Mouse (Mus musculus): ENCODE results near the gene Cdk12. TPM values are rescaled to one million over a fixed set of nuclear protein-coding genes. Genes with fewer than 3 reads are reported as not detected.
A peak's percentile ranks its signal among the peaks of the same experiment; 100 is the strongest.

Gene Cdk12
- polyA plus RNA-seq, 1 experiment from 2014 or later = 5.8 TPM

DNA sequence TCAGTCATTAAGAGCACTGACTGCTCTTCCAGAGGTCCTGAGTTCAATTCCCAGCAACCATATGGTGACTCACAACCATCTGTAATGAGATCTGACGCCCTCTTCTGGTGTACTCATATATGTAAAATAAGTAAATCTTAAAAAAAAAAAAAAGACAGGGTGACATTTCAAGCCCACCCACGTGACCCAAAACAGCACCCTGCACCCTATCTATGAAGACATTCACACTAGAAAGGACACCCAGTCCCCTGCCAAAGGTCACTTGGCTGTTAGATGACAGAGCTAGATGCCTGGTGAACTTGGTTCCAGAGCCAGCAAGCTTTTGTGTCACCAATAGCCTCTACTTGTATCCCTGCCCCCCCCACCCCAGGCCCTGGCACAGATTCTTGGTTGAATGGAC, 90.2 kb downstream of the Cdk12 start:
- H3K27ac ChIP-seq (replicated peaks) = no peak overlapping the region
- H3K9ac ChIP-seq = no peak overlapping the region; the same call in 1 of the 2 replicates
- H3K9me3 ChIP-seq = no peaks in the 10 kb centered on the region
- ATAC-seq (ENCODE audit: extremely low read depth, insufficient number of reproducible peaks, low FRiP score, low TSS enrichment) = no peak
- H3K27me3 ChIP-seq (replicated peaks) = peaks cover 81% of the 10 kb centered on the region
- 27% methylated on average over 2 of the region's 2 CpGs for WGBS
- H3K4me2 ChIP-seq = no peak overlapping the region
- peaks cover 34% of the 10 kb centered on the region for H3K4me1 ChIP-seq
- no peak overlapping the region for H3K4me3 ChIP-seq
- no peaks in the 10 kb centered on the region for H3K36me3 ChIP-seq

DNA sequence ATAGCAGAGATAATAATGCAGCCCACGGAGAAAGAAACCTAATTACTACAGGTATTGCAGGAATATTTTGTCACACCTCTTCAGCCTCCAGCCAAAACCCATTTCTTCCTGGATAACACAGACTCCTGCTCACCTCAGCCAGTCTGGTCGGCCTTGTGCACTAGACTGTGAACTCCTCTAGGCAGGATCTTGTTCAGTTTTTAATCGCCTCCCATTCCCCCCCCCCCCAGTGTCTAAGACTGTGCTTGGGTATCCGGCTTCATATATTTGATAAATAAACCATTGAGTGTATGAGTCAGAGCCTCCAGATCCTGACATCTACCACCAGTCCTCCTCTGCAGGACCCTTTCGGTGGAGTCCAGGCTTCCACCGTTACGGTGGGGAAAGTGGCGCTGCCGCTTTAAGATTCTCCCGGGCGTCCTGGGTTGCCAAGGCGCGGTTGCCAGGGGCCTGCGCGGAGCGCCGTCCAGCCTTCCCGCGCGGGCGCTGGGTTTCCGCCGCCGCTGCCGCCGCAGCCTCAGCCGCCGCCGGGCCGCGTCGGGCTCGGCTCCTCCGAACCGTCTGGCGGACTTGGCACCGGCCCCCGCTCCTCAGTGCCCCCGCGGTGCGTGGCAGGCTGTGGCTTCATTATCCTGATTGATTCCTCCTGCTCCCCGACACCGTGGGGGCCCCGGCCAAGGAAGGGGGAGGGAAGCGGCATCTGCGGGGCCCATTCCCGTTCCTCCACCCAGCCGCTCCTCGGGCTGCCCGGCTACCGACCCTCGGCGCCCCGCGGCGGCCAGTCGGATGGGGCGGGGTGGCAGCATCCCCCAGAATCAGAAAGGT, 91.5 kb downstream of the Cdk12 start:
- peak overlapping the region; percentile 64 for H3K4me3 ChIP-seq
- peaks cover 46% of the 10 kb centered on the region for H3K4me1 ChIP-seq
- H3K27ac ChIP-seq (replicated peaks) = no peak overlapping the region
- peak; percentile 27; the same call in 1 of the 2 replicates for ATAC-seq (ENCODE audit: extremely low read depth, insufficient number of reproducible peaks, low FRiP score, low TSS enrichment)
- no peaks in the 10 kb centered on the region for H3K36me3 ChIP-seq
- H3K9me3 ChIP-seq = no peaks in the 10 kb centered on the region
- 2% methylated on average over 58 of the region's 58 CpGs for WGBS
- peak overlapping the region; percentile 94 for H3K4me2 ChIP-seq
- H3K27me3 ChIP-seq (replicated peaks) = peaks cover 74% of the 10 kb centered on the region
- peak overlapping the region; percentile 84 for H3K9ac ChIP-seq

DNA sequence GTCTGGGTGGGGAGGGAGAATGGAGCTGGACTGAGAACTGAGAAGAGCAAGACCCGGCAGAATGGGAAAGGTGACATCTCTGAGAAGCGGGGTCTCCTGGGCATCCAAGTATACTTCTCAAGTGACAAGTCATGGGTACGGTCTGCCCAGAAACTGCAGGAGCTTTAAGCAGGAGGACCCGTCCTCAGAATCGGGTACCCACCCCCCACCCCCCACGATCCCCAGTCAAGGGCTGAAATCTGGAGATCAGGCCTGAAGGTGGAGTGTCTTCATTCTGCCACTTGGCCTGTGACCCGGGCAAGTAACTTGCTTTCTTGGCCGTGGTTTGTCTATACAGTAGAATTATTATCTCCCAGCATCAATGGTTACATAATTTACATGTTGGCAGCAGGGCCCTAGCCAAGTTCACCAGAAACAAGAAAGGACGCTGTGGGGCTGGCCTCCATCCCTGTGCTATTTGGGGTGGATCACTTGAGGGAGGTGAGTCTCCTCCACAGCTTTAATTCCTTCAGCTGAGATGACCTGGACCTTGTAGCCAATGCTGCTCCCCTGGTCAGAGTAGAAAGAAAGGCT, 92.2 kb downstream of the Cdk12 start:
- H3K9ac ChIP-seq = peak overlapping the region; percentile 84
- peaks cover 73% of the 10 kb centered on the region for H3K27me3 ChIP-seq (replicated peaks)
- no peak for ATAC-seq (ENCODE audit: extremely low read depth, insufficient number of reproducible peaks, low FRiP score, low TSS enrichment)
- no peak overlapping the region for H3K27ac ChIP-seq (replicated peaks)
- peak overlapping the region; percentile 64 for H3K4me3 ChIP-seq
- H3K4me2 ChIP-seq = peak overlapping the region; percentile 94
- H3K36me3 ChIP-seq = no peaks in the 10 kb centered on the region
- 7% methylated on average over 9 of the region's 9 CpGs for WGBS
- H3K4me1 ChIP-seq = peaks cover 46% of the 10 kb centered on the region
- H3K9me3 ChIP-seq = no peaks in the 10 kb centered on the region

DNA sequence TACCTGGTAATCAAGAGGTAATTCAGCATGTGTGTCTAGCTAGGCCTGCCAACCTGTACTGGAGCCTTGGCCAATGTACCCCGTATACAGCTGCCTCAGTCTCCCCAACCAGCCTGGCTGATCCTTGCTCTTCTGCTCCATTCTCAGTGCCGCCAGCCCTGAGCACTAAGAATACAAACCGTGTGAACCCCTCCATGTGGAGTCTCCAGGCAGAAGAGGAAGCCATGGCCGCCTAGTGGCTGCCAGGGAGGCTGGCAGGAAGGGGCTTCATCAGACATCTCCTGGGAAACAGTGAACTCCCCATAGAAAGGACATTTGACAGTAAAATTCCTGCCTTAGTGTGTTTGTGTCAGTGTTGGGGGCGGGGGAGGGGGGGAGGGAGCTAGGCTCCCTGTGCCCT, 93.4 kb downstream of the Cdk12 start:
- Histone ChIP-seq H3K4me3 (no peak overlapping the region), H3K27ac (replicated peaks) (no peak overlapping the region), H3K4me1 (peaks cover 46% of the 10 kb centered on the region), H3K27me3 (replicated peaks) (peaks cover 62% of the 10 kb centered on the region), H3K9me3 (no peaks in the 10 kb centered on the region), H3K9ac (no peak overlapping the region), H3K36me3 (no peaks in the 10 kb centered on the region), H3K4me2 (no peak overlapping the region)
- 14% methylated on average over 5 of the region's 5 CpGs for WGBS
- ATAC-seq (ENCODE audit: extremely low read depth, insufficient number of reproducible peaks, low FRiP score, low TSS enrichment) = no peak

DNA sequence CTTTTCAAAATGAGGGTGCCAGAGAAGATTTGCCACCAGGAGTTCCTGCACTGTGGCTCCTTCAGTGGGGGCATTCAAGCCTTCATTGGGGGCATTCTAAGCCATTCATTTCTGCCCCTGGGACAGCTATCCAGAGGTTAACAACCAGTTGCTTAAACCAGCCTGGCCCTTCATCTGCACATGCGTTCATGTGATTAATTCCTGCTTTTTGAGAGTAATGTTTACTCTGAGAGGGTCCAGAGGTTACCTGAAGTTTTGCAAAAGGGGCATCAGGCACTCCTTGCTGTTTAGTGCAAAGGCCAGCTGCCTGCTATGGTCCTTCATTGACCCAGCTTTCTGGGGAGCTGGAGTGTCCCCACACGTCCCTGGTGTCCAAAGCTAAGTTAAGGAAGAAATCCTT, 94.1 kb downstream of the Cdk12 start:
- Histone ChIP-seq H3K36me3 (no peaks in the 10 kb centered on the region), H3K27me3 (replicated peaks) (peaks cover 60% of the 10 kb centered on the region), H3K4me2 (no peak overlapping the region), H3K27ac (replicated peaks) (no peak overlapping the region), H3K9me3 (no peaks in the 10 kb centered on the region), H3K4me3 (no peak overlapping the region), H3K4me1 (peaks cover 46% of the 10 kb centered on the region), H3K9ac (no peak overlapping the region)
- 68% methylated on average over 2 of the region's 2 CpGs for WGBS
- no peak for ATAC-seq (ENCODE audit: extremely low read depth, insufficient number of reproducible peaks, low FRiP score, low TSS enrichment)

DNA sequence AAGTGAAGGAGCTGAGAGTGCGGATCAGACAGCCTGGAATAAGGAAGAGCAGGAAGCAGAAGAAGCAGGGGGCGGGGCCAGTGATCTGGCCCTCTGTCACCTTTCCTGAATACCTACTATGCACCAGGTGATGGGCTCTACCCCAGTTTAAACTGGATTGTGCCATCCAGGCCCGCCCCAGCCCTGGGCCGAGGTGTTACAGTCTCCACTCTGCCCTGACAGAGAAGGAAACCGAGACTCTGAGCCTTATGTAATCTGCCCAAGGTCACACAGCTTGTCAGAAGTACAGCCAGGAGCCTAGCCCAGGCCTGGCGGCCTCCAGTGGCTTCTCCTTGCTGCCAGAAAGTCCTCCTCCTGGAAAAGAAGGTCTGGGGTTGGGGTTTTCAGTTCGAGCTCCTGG, 94.9 kb downstream of the Cdk12 start:
- ATAC-seq (ENCODE audit: extremely low read depth, insufficient number of reproducible peaks, low FRiP score, low TSS enrichment) = no peak
- H3K27ac ChIP-seq (replicated peaks) = no peak overlapping the region
- H3K4me3 ChIP-seq = no peak overlapping the region
- no peak overlapping the region for H3K4me2 ChIP-seq
- H3K4me1 ChIP-seq = peaks cover 46% of the 10 kb centered on the region
- H3K27me3 ChIP-seq (replicated peaks) = peaks cover 62% of the 10 kb centered on the region
- no peaks in the 10 kb centered on the region for H3K36me3 ChIP-seq
- WGBS = 35% methylated on average over 7 of the region's 7 CpGs
- peak overlapping the region; percentile 64; the same call in 1 of the 2 replicates for H3K9ac ChIP-seq
- no peaks in the 10 kb centered on the region for H3K9me3 ChIP-seq

DNA sequence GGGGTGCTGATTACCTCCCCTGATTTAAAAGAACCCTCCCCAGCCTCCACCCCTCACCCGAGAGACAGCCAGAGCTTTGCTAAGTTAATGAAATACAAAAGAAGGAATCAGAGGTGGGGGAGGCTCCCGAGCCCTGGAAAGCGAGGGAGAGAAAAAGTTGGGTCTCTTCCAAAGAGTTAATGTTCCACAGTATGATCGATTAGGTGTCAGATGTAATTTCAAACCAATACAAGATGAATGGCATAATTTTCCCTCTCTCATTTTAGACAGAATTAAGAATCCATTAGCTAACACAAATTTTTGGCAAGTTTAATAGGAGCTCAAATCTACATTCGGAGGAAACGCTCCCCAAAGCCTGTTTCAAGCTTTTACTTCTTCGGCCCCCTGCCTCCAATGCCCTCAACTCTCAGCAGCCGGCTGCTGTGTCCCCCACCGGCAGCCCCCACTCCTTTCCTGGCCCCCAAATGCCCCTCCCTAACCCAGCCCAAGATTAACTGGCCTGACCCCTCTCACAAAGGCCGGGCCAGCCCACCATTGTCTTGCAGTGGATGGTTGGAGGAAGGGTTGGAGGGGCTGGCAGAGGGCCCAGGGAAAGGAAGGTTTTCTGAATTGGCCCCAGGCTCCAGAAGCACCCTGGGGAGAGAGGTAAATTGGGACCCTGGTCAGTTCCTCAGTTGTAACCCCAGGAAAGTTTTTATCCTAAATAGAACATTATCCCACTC, 95.8 kb downstream of the Cdk12 start:
- WGBS = 26% methylated on average over 10 of the region's 10 CpGs
- Histone ChIP-seq H3K4me1 (peaks cover 46% of the 10 kb centered on the region), H3K27ac (replicated peaks) (no peak overlapping the region), H3K9ac (0 out of 2 replicates have a peak overlapping the region, but pooled peaks have one; percentile 64), H3K9me3 (no peaks in the 10 kb centered on the region), H3K36me3 (no peaks in the 10 kb centered on the region), H3K27me3 (replicated peaks) (peaks cover 64% of the 10 kb centered on the region), H3K4me2 (peak overlapping the region; percentile 2; the same call in 1 of the 2 replicates), H3K4me3 (no peak overlapping the region)
- ATAC-seq (ENCODE audit: extremely low read depth, insufficient number of reproducible peaks, low FRiP score, low TSS enrichment) = no peak

DNA sequence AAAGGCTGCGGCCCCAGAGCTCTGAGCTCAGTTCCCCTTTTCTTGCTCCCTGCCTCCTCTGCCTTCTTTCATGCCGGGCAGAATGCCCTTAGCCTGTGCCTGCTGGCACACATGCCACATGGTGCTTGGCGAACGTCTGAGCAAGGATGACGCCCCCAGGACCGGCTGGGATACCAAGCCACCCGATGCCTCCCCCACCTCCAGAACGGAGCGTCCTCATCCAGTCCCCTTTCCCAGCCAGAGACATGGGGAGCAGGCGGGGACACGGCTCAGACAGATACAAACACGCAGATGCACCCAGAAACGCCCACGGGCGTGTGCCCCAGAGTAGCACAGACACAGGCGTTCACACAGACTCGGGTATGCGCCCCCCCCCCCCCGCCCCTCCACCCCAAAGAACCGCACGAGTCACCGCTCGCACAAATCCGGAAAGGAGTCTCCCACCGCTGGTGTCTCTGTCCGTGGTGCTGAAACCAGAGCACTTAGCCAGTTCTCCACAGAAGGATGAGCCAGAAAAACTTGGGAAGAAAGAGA, 111.0 kb downstream of the Cdk12 start:
- H3K27me3 ChIP-seq (replicated peaks) = peaks cover 98% of the 10 kb centered on the region
- 2% methylated on average over 26 of the region's 26 CpGs for WGBS

DNA sequence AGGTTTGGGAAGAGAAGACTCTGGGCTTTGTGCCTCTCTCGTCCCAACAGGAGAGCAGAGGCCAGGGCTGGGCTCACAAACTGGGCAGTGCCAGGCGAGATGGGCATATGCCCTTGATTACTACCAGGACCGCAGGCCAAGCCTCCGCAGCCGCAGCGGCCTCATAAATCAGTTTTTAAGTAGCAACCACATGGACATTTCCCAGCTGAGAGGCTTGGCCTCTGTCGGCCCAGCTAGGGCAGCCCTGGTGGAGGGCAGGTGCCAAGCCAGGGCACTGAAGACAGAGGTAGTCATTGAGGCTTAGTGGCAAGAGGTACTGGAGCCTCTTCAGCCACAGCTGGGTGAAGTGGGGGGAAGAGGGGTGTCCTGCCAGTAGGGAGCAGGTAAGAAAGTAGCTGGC, 114.6 kb downstream of the Cdk12 start:
- H3K27ac ChIP-seq (replicated peaks) = no peak overlapping the region

More for the DNA sequence above, 111.0 kb downstream of the Cdk12 start:
- no peaks in the 10 kb centered on the region for H3K4me1 ChIP-seq
- peak overlapping the region; percentile 16; the same call in 1 of the 2 replicates for H3K4me3 ChIP-seq
- no peak overlapping the region for H3K27ac ChIP-seq (replicated peaks)
- no peak overlapping the region for H3K9ac ChIP-seq
- no peaks in the 10 kb centered on the region for H3K36me3 ChIP-seq
- no peaks in the 10 kb centered on the region for H3K9me3 ChIP-seq
- peak overlapping the region; percentile 31; the same call in 1 of the 2 replicates for H3K4me2 ChIP-seq
- ATAC-seq (ENCODE audit: extremely low read depth, insufficient number of reproducible peaks, low FRiP score, low TSS enrichment) = no peak

DNA sequence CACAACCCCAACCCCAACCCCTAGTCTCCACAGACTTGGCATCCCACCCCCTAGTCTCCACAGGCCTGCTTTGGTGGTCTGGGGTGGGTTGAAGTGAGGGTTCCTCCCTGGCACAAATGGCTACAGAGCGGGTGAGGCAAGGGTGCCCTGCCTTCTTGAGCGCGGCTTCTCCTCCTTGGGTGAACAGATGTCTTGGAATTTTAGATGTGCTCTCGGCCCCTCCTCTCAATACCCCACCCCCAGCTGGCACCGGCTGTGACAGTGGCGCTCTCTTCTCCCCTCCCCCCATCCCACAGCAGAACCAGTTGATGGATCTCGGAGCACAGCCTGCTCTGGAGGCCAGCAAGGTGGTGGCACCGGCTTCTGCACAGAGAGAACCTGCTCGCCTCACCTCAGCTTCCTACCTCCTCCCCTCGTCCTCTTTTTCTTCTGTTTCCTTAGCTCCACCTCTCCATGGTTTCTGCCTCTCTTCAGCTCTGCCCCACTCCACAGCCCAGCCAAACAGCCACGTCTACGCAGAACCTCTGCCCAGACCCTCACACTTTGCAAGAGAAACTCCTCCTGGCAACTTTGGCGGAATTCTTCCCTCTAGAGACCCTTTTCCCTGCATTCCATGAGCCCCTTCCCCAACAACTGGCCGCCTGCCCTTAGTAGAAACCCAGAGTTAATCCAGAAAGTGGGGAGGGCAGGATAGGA, 115.7 kb downstream of the Cdk12 start:
- no peak for ATAC-seq (ENCODE audit: extremely low read depth, insufficient number of reproducible peaks, low FRiP score, low TSS enrichment)
- Histone ChIP-seq H3K9me3 (no peaks in the 10 kb centered on the region), H3K27me3 (replicated peaks) (peaks cover 100% of the 10 kb centered on the region), H3K9ac (no peak overlapping the region), H3K27ac (replicated peaks) (no peak overlapping the region), H3K36me3 (no peaks in the 10 kb centered on the region), H3K4me2 (no peak overlapping the region), H3K4me1 (no peaks in the 10 kb centered on the region), H3K4me3 (no peak overlapping the region)
- whole genome bisulfite sequencing = 1% methylated on average over 14 of the region's 14 CpGs

More for the DNA sequence above, 114.6 kb downstream of the Cdk12 start:
- H3K27me3 ChIP-seq (replicated peaks) = peaks cover 100% of the 10 kb centered on the region
- no peaks in the 10 kb centered on the region for H3K4me1 ChIP-seq
- no peak for ATAC-seq (ENCODE audit: extremely low read depth, insufficient number of reproducible peaks, low FRiP score, low TSS enrichment)
- no peak overlapping the region for H3K4me3 ChIP-seq
- 6% methylated on average over 7 of the region's 7 CpGs for WGBS
- no peak overlapping the region for H3K4me2 ChIP-seq
- no peaks in the 10 kb centered on the region for H3K36me3 ChIP-seq
- no peak overlapping the region for H3K9ac ChIP-seq
- no peaks in the 10 kb centered on the region for H3K9me3 ChIP-seq

DNA sequence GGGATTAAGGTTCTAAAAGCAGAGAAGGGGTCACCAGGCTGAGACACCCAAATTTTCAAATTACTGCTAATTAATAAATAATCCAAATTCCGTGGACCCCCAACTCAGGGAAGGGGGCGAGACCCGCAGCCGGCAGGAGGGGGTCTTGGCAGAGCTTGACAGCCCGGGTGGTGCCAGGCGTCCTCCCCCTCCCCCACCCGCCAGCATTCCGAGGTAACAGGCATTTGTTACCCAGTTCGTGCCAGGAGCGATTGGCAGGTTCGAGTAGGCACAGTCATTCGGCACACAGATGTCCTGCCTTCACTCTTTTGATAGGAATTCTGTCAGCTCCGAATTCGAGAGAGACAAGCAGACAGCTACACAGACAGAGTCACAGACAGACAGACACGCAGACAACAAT, 116.3 kb downstream of the Cdk12 start:
- H3K4me1 ChIP-seq = no peaks in the 10 kb centered on the region
- no peaks in the 10 kb centered on the region for H3K36me3 ChIP-seq
- WGBS = 3% methylated on average over 15 of the region's 15 CpGs
- H3K9me3 ChIP-seq = no peaks in the 10 kb centered on the region
- H3K27ac ChIP-seq (replicated peaks) = no peak overlapping the region
- peaks cover 100% of the 10 kb centered on the region for H3K27me3 ChIP-seq (replicated peaks)
- ATAC-seq (ENCODE audit: extremely low read depth, insufficient number of reproducible peaks, low FRiP score, low TSS enrichment) = no peak
- H3K9ac ChIP-seq = no peak overlapping the region
- no peak overlapping the region for H3K4me2 ChIP-seq
- no peak overlapping the region for H3K4me3 ChIP-seq

All from heart, embryonic 13.5 days (tissue).